Mouse (Mus musculus): Measurements from ENCODE around the gene Pfdn6.

The Pfdn6 gene

DNA sequence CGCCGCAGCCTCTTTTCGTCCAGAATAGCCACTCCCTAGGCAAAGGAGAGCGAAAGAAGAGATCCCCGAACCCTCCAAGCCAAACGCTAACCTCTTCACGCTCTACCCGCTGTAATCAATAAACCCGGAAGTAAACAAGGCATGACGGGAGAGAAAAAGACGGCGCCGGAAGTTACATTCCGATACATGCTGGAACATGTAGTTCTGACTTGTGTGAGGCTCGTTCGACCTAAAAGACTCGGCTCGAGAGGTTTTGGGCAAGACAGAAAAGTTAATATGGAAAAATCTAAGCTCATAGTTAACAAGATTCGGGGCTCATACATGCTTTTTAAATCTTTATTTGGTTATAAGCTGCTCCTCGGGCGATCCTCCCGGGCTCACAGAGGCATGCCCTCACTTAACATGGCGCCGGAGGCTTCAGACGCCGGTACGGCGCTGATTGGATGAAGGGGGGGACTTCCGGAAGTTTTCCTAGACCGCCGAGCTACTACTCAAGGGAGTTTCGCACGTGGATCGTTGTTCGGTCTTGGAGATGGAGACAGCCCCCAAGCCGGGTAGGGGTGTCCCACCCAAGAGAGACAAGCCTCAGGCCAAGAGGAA is at the start of gene Pfdn6, which contains the start of gene Wdr46:
Pfdn6 (minus strand) TSS at position 138 of the 600 bp plus-strand sequence.
Wdr46 (plus strand) TSS at position 455 of the 600 bp plus-strand sequence.
- peak; percentile 87 for DNase-seq

DNA sequence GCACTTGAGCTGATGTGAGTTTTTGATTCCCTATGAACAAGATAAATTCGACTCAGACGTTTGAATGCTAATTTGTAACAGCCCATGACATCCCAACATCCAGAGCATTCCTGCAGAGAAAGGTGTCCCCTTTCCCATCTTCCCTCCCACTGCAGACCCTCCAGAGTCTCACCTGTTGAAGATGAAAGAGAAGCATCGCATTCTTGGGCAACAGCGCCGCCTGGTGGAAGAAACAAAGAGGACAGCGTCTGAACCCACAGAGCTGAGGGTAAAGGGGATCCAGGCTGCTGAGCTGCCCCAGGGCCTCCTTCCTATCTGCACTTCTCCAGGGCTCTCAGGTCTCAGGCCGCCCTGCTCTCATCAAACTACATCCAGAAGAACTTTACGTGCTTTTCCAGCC is 42.0 kb upstream of the Pfdn6 start:
- peak; percentile 67 for DNase-seq

DNA sequence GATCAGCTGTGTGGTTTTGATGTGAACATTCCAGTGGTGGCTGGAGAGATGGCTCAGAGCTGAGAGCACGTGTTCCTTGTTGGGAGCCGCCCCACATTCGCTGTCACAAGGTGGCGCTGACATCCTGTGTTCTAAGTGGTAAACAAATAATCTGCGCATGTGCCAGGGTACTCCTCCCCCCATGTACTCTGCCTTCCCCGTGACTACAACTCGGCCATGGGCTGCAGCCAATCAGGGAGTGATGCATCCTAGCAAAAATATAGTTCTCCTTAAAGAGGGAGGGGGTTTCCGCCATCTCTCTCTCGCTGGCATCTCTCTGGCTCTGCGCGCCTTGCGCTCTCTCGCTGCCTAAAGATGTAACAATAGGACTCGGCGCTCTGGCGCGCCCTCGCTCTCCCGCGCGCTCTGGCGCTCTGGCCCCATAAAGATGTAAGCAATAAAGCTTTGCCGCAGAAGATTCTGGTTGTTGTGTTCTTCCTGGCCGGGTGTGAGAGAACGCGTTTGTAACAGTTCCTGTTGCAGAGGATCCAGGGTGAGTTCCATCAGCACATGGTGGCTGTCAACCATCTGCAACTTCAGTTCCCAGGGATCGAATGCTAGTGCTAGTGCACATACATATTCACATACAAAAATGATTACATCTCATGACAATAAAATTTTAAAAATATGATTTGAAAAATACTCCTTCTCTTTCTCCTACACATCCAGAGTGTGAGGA is 41.2 kb upstream of the Pfdn6 start:
- DNase-seq, result peak; percentile 93

DNA sequence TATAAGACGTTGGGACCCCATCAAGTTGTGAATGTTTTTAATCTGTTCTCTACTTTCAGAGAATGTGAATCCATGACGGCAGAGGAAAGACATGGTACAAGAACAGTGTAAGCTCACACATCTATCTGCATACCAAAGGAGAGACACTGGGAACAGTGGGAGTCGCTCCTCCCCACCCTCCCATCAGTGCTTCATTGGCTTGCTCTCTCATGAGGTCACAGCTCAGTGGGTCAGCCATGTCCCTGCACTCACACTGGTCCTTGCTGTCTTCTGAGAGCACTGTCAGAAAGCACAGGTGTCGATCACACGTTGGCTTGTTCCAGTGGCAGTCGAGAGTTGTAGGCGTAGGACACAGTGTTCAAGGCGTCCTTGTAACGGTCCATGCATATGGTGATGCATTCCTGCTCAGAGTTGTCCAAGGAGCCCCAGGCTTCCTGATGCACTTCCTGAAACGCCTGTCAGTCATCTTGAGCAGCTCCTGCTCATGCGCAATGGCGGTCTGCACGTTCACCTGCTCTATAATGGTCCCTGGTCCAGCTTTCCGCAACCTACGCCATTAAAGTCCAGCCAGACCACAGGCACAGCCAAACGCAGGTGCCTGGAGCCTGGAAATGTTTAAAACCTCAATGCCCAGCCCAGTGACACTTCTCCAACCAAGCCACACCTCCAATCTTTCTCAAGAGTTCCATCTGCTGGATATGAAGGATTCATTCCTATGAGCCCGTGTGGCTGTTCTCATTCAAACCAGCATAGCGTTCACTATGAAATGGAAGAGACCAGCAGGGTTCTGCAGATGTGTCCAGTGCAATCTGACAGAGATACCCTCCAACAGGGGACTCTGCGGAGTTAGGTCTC is 40.3 kb upstream of the Pfdn6 start:
- DNase-seq, result peak; percentile 38

DNA sequence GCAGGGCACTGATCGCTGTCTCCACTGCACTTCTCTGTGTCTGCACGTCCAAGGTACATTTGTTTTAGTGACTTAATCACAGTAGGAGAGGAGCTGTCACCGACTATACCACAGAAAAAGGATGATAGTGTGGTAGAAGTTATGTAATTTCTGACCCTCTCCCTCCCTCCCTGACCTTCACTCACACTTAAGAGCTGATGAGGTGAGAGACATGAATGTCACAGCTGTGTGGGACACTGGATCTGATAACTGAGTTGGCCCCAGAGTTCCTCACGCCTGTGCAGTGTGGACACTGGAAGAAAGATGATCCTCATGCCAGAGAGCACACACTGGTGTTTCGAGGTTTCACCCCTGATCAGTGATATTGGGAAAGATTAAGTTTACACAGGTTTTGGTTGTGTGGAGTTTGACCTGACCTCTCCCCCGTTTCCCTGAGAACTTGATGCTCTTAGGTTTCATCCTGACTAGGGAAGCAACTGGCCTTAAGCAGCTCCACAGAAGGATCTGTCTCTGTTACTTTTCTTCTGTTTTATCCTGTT is 39.4 kb upstream of the Pfdn6 start:
- no peak for DNase-seq

DNA sequence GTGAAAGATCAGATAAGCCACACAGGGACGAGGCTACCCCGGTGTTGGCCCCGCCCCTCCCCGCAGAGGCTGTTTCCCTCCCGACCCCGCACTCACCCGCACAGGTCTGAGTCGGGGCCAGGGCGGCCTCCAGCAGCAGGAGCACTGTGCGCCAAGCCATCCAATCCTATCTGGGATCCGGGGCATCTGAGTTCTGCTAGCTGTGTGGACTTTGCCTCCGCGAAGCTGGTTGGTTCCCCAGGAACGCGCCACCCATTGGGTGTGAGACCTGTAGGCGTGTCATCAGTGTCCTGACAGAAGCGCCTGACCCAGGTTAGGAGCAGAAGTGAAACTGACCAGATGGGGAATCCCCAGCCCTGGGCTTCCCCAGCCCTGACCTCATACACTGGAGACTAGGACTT is 38.5 kb upstream of the Pfdn6 start:
- DNase-seq, result peak; percentile 91

DNA sequence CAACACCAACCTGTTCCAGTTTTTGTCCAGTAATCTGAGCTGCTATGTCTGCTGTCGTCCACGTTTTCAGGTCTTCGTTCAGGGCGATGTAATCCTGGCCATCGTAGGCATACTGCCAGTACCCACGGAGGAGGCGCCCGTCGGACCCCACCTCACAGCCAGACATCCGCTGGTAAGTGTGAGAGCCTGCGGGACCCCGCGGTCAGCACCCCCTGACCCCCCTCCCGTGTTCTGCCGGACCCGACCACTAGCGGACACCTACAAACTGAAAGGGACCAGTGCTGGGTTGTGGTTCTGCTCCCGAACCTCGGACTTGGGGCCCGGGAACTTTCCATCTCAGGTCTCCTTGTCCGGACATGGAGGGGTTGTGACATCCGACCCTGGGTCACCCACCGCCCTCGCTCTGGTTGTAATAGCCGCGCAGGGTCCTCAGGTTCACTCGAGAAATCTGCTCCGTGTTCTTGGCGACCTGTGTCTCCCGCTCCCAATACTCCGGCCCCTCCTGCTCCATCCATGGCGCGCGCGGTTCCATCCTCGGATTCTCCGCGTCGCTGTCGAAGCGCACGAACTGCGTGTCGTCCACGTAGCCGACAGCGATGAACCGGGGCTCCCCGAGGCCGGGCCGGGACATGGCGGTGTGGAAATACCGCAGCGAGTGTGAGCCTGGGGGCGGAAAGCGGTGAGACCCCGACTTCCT is 37.9 kb upstream of the Pfdn6 start:
- DNase-seq, result peak; percentile 49

DNA sequence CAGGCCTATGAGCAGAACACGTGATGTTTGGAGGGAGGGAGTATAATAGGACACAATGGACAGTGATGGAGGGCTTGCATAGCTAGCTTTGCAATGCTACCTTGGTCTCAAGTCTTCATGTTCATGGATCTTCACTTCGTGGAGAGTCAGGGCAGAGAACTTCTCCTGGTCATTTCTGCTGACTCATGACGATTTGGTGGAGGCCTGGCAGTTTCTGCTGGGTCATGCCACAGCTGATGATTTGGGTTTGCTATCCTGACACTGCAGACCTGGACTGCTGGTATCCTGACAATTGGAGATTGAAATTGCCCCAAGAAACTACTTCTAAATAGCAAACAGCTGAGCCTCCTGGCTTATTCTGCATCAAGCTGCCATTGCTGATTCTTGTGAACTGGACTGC is 33.4 kb upstream of the Pfdn6 start:
- no peak for DNase-seq

DNA sequence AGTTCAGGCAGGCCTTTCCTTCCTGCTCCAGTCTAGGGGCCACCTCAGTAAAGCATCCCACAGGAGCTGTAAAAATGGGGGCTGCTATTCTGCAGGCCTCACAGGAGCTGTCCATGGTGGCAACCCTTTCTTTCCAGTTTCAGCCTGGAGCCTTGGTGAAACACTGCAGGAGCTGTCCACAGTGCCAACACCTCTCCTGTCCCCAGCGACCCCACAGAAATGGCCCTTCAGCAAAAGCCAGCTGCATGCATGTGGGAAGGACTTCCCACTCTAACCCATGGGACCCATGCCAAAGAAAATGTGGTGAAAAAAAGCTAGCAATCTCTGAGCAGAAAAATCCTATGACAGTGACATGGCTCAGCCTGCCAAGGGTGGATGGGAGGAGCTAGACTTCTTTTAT is 32.5 kb upstream of the Pfdn6 start:
- no peak for DNase-seq

DNA sequence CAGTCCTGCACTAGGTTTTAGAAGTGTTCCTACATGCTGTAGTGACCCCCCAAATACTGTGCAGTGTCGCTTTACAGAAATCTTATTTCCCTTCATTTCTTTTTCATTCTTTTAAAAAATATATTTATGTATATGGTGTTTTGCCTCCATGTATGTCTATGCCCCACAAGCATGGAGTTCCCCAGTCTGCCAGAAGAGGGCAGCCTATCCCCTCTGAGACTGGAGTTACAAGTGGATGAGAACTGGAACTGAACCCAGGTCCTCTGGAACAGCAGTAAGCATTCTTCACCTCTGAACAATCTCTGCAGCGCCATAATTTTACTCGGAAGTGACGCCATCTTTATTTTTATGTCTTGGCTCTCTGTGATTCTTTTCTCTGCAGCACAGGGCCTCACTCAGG is 29.3 kb upstream of the Pfdn6 start:
- no peak for DNase-seq

DNA sequence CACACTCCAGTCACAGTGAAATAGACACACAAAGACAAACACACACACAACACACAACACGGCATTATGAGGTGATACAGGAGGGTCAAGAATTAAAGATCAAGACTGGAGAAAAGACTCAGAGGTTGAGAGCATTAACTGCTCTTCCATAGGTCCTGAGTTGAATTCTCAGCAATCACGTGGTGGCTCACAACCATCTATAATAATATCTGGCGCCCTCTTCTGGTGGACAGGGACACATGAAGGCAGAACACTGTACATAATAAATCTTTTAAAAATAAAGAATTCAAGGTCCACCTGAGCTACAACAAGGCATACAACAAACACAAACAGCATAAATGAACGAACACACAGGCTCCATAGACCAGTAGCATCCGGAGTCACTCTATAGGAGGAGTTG is 28.8 kb upstream of the Pfdn6 start:
- no peak for DNase-seq

DNA sequence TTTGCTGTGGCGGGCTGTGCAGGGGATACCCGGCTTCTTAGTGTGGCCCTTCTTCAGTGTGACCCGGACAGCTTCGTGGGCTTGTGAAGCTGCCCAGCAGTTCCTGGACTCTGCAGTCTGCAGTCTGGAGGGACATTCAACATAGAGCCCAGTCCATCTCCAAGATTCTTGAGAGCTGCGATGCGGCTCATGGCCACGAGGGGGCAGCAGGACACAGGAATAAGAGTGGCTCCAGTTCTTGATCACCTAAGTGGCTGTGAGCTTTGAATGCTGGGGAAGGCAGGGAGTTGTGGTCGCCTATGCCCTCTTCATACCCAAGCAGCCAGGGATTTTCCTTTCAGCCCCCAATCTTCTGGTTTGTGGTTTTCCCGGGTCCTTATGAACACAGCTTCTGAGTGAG is 28.3 kb upstream of the Pfdn6 start:
- peak; percentile 71 for DNase-seq

DNA sequence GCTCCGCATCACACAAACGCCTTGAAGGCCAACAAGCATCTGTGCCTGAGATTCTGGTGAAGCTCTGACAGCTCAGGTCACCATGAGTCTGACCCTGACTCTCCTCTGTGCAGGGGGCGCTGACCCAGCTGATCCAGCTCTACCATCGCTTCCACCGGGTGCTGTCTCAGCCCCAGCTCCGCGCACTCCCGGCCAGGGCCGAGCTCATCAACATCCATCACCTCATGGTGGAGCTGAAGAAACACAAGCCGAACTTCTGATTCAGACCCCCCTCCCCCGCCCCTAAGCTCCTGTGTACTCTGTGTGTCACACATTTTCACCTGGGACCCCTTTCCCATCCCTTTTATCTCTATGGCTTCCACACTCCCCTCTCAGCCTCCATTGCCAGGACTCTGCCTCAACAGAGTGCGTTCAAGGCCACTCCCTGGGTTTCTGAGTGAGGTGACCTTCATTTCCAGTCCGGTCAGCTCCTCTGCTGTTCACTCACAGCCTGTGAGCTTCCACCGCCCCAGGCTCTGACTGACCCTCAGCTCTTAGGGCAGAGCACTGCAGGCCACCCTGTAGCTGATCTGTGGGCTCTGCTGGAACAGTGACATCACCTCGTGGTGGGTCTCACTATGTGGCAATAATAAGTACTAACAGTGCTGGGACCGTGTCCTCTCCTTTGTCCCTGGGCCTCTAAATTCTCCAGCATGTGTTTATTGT is 25.9 kb upstream of the Pfdn6 start:
- DNase-seq, result no peak

DNA sequence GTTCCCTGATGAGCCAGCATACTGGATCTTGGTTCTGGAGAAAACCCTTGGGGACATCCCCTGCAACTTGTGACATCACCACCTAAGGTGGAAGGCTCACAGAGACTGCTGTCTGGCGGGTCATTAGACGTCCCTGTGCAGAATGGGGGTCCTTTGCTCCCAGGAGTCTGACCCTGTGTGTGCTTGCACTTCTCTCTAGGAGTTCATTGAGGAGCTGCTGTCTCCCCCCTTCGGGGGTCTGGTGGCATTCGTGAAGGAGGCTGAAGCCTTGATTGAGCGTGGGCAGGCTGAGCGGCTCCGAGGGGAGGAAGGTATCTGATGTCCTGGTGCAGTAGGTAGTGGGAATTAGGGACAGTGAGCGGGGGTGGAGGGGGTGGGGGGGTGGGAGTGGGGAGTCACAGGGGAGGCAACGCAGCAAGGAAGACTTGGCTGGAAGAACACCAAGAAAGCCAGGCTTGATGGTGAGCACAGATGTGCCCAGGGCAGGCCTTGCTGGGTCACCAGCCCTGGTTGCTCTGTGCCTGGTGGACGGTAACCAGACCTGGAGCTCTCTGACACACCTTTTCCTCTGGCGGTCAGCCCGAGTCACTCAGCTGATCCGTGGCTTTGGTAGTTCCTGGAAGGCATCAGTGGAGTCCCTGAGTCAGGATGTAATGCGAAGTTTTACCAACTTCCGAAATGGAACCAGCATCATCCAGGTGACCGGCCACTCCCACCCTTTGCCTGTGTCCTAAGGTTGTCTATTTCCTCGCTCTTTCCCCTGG is 25.1 kb upstream of the Pfdn6 start:
- no peak for DNase-seq

DNA sequence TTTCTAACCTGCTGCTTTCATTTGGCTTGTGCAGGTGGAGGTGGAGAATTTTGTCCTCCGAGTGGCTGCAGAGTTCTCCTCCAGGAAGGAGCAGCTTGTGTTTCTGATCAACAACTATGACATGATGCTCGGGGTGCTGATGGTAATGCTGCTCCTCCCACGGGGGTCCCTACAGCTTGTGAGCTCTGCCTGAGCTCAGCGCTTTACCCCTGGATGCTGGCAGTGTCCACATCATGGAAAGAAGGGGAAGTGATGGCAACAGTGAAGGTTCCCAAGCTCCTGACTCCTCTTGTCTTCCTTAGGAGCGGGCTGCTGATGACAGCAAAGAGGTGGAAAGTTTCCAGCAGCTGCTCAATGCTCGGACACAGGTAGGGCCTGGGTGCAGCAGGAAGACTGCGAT is 22.7 kb upstream of the Pfdn6 start:
- DNase-seq, result no peak

DNA sequence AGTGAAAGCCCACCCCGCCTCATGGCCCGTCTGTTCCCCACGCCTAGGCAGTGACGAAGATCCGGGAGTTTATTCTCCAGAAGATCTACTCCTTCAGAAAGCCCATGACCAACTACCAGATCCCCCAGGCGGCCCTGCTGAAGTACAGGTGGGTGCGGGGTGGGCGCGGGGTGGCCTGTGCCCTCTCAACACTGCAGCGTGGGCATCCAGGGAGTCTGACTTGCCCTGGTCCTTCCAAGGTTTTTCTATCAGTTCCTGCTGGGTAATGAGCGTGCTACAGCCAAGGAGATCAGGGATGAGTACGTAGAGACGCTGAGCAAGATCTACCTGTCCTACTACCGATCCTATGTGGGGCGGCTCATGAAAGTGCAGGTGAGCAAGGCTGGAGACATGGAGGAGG is 19.8 kb upstream of the Pfdn6 start:
- DNase-seq, result no peak

DNA sequence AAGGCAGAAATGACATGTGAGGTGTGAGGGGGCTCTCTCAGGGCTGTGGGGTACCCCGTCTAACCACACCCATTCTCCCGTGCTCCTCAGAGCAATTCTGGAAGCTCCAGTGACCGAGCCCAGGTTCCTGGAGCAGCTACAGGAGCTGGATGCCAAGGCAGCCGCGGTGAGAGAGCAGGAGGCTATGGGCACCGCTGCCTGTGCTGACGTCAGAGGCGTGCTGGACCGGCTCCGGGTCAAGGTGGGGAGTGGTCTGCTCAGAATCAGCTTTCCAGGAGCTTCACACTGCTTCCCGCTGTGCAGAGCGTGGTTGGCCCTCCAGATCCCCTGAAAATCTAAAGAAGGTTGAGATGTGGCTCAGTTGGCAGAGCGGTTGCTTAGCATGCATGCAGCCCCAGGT is 19.0 kb upstream of the Pfdn6 start:
- peak; percentile 34 for DNase-seq

DNA sequence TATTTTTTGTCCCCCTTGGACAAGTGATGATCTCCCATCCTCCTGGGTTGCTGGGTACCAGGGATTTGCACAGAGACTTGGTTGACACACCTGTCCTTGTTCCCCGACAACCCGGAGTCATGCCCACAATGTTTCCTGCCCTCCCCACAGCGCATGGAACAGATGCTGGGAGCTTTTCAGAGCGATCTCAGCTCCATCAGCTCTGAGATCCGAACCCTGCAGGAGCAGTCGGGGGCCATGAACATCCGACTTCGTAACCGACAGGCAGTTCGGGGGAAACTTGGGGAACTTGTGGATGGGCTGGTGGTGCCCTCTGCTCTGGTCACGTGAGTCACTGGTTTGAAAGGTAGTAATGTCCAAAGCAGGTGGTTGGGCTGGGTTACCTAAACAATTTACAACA is 18.3 kb upstream of the Pfdn6 start:
- peak; percentile 18 for DNase-seq

DNA sequence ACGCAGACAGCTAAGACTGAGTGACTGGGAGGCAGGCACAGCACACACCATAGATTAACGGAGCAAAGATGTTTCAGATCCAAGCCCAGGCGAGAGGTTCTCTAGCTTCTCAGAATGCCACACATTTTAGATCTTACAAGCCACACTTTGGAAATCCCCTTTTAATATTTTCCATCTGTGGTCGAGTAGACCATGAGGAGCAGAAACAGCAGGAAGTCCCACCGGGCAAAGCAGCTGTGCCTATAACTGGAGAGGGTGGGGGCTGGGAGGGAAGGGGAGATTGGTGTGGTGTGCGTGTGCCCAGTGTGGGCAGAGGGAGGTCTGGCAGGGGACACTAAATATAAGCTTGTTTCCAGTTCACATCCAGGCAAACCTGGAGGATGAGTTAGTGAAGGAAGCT is 17.4 kb upstream of the Pfdn6 start:
- peak; percentile 17 for DNase-seq

DNA sequence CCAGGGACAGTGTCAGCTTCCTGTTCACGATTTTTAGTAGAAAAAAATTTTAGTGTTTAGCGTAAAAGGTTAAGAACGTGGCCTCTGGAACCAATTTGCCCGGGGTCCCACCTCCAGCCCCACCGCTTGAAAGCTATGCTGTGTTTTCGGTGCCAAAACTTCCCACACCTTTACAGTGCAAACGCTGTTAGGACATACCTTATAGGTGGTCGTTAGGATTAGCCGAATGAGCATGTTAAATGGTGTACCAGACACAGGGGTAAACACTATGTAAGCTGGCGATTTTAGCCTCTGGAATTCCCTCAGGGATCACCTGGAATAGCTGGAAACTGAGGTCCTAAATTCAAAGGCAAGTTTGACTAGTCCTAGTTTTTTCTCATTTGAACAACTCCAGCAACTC is 16.2 kb upstream of the Pfdn6 start:
- peak; percentile 56 for DNase-seq

DNA sequence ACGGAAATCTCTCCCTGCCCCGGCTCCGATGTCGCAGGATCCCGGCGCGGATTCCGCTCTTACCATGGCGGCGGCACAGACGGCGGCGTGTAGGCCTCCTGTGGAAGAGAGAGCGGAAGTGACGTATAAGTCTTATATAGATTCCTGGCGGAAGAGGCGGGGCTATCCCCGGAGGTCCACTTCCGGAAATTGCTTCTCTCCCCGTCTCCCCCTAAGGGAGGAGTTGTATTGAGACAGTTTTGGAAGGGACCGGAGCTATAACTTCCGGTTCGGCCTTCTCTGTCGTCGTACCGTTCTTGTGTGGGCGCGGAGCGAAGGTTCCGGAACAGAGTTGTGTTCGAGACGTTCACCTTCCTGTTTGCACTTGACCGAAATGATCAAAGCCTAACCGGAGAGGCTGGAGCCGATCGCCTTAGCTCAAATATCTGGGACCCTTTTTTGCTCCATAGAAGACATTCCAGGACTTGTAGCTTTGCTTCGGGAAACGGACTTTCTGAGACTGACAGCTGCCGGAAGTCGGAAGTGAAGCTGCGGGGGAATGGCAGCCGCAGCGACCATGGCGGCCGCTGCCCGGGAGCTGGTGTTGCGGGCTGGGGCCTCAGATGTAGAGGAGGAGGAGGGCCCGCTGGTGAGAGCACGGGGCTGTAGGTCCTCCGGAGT is 15.5 kb upstream of the Pfdn6 start, which contains the start of the genes Vps52 and Rps18:
Vps52 (plus strand) TSS at position 258 of the 660 bp plus-strand sequence.
Rps18 (minus strand) TSS at position 447 of the 660 bp plus-strand sequence.
- DNase-seq, result peak; percentile 99
